Mouse (Mus musculus) cortical plate, adult 2 months (tissue): ENCODE measurements at regions not wholly inside any gene's neighbourhood (a gene's known extent, or its start where the extent isn't known, plus 50 kb on each side); places are given as distances from the start of the nearest gene placed in this dataset.

Experiments
- CTCF ChIP-seq: fragments of 200-500 bp; IDR thresholded peaks from 2 replicates; pipeline ENCODE4 v1.5.1; 2011; ENCODE audit warnings: mild to moderate bottlenecking, control low read depth, low read length; ENCODE audit not compliant: insufficient read depth; ENCODE audit errors: extremely low read depth
- POLR2A ChIP-seq: fragments of 200-500 bp; IDR thresholded peaks from 2 replicates; pipeline ENCODE4 v1.6.1; 2011; ENCODE audit warnings: mild to moderate bottlenecking, low read length, control low read depth; ENCODE audit not compliant: insufficient read depth; ENCODE audit errors: extremely low read depth

GRCm38 (mm10) chr17:4889577-4889976 lies 104.6 kb upstream of the Arid1b start:
- TF ChIP-seq CTCF (no peak), POLR2A (no peak)
